Mouse (Mus musculus): ENCODE results near the gene F11.

The F11 gene

DNA sequence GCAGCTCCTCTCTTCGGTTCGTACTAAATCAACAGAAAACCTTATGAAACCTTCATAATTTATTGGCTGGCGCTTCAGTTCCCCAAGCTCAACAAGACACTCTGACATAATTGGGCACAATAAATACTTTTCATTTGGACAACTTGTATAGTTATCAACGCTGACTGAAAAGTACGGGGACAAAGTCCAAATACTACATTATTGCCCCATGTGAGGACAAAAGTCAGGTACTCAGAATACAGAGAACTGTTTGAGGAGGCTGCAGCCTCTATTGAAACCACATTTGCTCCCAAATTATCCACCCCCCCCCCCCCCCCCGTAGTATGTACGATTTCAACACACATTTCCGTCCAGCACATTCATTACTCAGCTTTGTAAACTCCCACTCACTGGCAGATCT lies 22.5 kb downstream of the F11 start:
- in situ Hi-C loops (cut with MboI): no loop called here

DNA sequence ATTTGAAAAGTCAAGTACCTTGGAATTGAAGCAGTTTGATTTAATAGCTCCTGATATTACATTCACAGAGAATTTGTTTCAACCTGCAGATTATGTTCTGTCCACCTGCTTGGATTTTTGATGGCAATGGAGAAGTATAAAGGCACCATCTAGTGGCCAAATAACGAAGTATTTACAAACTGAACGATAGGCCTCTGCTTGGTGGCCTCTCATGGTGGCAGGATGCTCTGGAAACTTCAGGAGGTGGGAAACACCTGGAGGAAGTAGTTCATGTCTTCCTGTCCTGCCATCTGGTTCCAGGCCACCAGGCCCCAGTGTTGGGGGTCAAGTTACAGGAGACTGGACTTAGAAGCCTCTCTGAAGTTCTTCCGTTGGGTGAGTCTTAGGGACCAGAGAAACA lies 23.5 kb downstream of the F11 start:
- in situ Hi-C loops (cut with MboI): no loop called here

DNA sequence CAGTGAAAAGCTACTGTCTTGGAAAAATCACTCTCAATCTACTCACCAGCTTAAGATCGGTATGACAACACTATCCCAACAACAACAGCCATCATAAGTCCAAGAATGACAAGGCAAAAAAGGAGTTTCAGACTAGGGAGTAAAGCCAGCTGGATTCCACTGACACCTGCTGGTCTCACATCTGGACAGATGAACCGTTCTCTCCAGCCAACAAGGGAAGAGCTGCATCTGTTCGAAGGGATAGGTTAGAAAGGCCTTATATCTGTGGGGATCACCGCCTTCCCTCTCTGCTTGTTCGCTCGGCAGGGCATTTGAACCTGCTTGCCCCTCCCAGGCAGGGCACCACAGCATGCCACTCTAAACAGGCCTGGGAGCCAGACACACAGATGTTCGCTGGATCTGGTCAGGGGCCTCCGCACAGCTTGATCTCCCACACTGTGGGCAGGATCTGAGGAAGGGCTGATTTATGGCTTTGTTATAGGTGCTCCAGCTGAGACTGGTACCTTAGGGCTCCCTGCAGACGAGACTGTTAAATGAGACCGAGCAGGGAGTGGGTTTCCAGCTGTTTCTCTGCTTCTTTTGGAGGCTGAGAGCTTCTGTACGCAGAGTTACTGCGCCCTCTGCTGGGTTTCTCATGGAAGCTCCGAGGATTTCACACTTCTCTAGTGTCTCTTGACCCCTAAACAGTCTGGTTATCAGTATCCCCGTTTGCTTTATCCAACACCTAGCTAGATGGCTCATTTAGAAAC lies 25.5 kb downstream of the F11 start:
- in situ Hi-C loops (cut with MboI): no loop called here

DNA sequence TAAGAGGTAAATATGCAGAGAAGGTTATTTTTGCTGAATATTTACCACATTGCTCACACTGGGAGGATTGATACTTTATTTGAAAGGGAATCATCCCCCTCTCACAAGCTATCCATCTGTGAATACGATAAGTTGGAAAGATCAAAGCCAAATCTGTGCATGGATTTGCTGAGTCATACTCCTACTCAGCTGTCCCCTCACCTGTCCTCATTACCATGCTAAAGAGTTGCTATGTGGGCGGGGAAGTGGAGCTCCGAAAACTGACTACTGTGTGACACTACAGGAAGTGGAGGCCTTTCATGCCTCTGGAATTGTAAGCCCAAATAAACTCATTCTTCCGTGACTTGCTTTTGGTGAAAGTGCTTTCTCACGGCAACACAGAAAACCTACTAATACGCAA lies 26.6 kb downstream of the F11 start:
- in situ Hi-C loops (cut with MboI): no loop called here

DNA sequence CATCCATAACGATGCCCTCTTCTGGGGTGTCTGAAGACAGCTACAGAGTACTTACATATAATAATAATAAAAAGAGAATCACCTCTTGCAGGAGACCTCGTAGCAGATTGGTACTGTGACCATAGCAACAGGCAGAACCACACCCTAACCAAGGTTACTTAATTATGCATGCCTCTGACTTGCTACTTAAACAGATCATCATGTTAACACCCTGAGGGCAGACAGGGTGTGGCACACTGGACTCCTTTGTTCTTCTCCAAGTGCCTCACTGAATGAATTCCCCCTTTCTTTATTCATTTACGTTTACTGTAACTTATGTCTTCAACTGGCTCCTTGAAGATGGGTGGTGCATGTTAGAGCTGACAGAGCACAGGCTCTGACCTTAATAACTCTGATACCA lies 28.6 kb downstream of the F11 start:
- in situ Hi-C loops (cut with MboI): no loop called here

DNA sequence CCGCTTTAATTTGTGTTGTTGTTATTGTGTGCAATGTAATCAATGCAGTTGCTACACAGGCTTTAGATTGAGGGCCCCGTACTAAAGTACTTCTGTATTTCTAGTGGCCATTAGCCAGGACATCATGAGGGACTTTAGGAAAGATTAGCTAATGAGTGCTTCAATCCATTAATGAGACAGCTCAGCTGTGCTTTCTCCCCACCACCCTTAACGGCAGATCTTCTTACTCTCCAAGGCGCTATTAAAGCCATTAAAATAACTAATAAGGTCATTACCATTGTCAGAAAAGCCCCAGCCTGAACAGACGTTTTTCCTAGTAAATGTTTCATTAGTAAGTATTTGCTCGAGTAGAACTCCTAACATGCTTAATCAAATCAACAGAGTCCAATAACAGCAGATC lies 59.4 kb downstream of the F11 start:
- in situ Hi-C loops (cut with MboI): no loop called here

DNA sequence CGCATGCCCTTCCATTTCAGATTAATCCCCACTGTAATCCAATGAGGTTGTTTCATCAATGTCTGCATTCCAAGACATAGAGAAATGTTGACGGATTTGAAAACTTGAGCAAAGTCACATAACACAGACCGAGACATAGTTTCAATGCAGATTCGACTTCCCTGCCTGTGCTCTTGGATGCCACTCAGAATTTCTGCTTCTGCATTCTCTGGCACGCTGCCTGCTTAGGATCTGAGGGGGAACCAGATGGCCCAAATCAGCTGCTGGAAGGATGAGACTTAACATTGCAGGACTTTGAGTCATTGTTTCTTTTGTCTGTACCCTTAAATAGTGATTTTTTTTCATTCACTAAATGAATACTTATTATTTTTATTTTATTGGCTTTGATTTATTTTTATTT lies 60.2 kb downstream of the F11 start:
- in situ Hi-C loops (cut with MboI): no loop called here

DNA sequence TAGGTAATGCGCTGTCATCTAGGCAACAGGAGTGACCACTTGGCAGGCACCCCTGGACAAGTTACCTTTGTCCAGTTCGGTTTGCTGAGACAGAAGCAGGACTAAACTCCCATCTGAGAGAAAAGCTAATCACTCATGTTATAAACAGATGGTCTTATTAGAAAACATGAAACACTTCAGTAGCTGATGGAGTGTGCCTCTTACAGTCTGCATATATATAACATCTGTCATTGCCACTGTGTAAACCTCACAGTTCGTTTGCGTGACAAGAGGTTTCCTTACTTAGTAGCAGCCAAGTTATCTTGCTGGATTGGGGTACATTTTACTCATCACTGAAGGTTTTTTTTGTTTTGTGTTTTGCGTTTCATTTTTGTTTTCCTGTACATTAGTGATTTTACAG lies 64.5 kb downstream of the F11 start:
- in situ Hi-C loops (cut with MboI): no loop called here

DNA sequence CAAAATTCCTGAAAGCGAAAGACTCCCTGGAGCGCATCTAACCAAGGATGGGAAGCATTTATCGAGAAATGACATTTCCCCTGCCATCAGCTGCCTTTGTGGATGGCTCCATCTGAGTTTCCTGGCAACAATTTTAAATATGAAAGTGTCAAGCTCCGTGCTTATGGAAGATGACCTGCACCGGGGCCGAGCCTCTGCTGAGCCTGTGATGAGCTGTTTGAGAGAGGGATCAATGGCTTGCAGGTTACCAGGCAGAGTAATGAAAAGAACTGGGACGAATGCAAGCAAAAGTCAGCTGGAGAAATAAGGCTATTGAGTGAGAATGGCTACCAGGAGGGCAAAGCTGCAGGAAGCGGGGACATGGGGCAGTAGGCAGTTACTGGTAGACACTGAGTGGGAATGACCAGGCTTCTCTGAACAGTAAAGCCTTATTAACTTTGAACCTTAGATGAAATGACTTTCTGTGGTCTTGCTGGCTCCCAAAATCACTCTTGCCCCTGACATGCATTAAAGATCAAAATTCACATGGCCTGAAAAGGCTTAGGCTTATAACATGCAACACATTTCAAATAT lies 65.8 kb downstream of the F11 start:
- in situ Hi-C loops (cut with MboI): no loop called here
